Comparison of ENCODE assay signal across 9 mouse cellular contexts in the genomic region with DNA sequence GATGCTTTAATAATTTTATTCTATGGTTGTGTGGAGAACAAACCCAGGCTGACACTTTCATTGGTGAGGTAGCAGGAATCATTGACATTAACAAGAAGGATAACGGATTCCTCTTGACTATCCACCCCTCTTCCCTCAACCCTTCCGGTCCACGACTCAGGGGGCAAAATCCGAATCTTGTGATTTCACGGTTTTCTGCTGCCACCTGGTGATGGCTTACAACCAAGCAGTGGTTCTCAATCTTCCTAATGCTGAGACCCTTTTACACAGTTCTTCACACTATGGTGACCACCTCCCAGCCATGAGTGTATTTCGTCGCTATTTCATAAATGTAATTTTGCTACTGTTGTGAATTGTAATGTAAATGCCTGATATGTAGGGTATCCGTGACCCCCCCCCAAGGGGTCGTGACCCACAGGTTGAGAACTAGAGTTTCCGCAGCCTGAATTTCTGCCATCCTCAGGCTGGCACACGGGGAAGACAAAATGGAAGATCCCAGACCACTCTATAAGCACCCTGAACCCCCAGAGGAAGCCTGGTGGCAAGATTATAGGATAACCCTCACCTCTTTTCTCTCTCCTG. TPM values are rescaled to one million over a fixed set of nuclear protein-coding genes. Genes with fewer than 3 reads are reported as not detected.
A peak's percentile ranks its signal among the peaks of the same experiment; 100 is the strongest.
DNase-seq lines count a peak whose midpoint lies in the region; ATAC-seq lines count a peak whose summit lies in the region.
"Had no signal": no experiment of that assay in that cellular context is flagged by ENCODE, and none has a peak within 500 bp of the region (broad histone marks: within the 10 kb centered on the region; RNA-seq: fewer than 3 reads in every experiment).

No protein-coding gene starts in this region.

- no peaks in the 10 kb centered on the region for H3K9me3 ChIP-seq in hindbrain, embryonic 11.5 days (ENCODE audit: control insufficient read depth, low read length)
- no peaks in the 10 kb centered on the region for H3K9me3 ChIP-seq in hindbrain, embryonic 12.5 days (replicated peaks)

- WGBS in hindbrain, embryonic 11.5 days = 67% methylated on average over 11 of the region's 11 CpGs
- WGBS in hindbrain, embryonic 12.5 days = 67% methylated on average over 11 of the region's 11 CpGs

- no peaks in the 10 kb centered on the region for H3K4me1 ChIP-seq in hindbrain, embryonic 11.5 days (replicated peaks; ENCODE audit: control insufficient read depth, insufficient read depth, low read length)
- H3K4me1 ChIP-seq in hindbrain, embryonic 12.5 days = no peaks in the 10 kb centered on the region
- H3K4me1 ChIP-seq: limb, embryonic 13.5 days had no signal

- ATAC-seq in hindbrain, embryonic 11.5 days (ENCODE audit: low FRiP score) = no peak
- no peak for ATAC-seq in hindbrain, embryonic 12.5 days (ENCODE audit: low FRiP score)
- ATAC-seq in megakaryocyte-erythroid progenitor cell, adult 5-6 weeks (replicated peaks; ENCODE audit: low FRiP score, low TSS enrichment, poor library complexity, severe bottlenecking) = peak; percentile 59

- H3K4me2 ChIP-seq in hindbrain, embryonic 11.5 days (replicated peaks; ENCODE audit: low read depth, low read length) = no peak overlapping the region
- no peak overlapping the region for H3K4me2 ChIP-seq in hindbrain, embryonic 12.5 days (replicated peaks)

- no peaks in the 10 kb centered on the region for H3K27me3 ChIP-seq in hindbrain, embryonic 11.5 days (ENCODE audit: control insufficient read depth, insufficient read depth, low read length)
- H3K27me3 ChIP-seq in hindbrain, embryonic 12.5 days = 0 out of 2 replicates have a peak, but pooled peaks cover 3% of the 10 kb centered on the region
- H3K27me3 ChIP-seq: limb, embryonic 13.5 days had no signal

- peak; percentile 27 for DNase-seq in hindbrain, embryonic 11.5 days (ENCODE audit: low spot score)
- peak; percentile 65 for DNase-seq in CD4-positive helper T cell, adult 2 months (ENCODE audit: low read depth, low spot score)
- DNase-seq in embryo, embryonic 10.5 days (ENCODE audit: low spot score) = peak; percentile 47
- DNase-seq in right cerebral cortex, postnatal 25 days = no peak
- DNase-seq in layer of hippocampus, adult 8-10 months (ENCODE audit: low spot score in 2 of 2) = no peak
- DNase-seq in adrenal gland, postnatal 10 days = no peak

- H3K9ac ChIP-seq in hindbrain, embryonic 11.5 days (ENCODE audit: low read depth, low read length) = no peak overlapping the region
- no peak overlapping the region for H3K9ac ChIP-seq in hindbrain, embryonic 12.5 days
- H3K9ac ChIP-seq: limb, embryonic 13.5 days had no signal

- H3K4me3 ChIP-seq in hindbrain, embryonic 11.5 days (ENCODE audit: low read depth, low read length) = no peak overlapping the region
- H3K4me3 ChIP-seq in hindbrain, embryonic 12.5 days = no peak overlapping the region
- H3K4me3 ChIP-seq: limb, embryonic 13.5 days had no signal

- H3K36me3 ChIP-seq in hindbrain, embryonic 11.5 days (ENCODE audit: control insufficient read depth, insufficient read depth, low read length) = no peaks in the 10 kb centered on the region
- no peaks in the 10 kb centered on the region for H3K36me3 ChIP-seq in hindbrain, embryonic 12.5 days
- H3K36me3 ChIP-seq: limb, embryonic 13.5 days had no signal

- no peak overlapping the region for H3K27ac ChIP-seq in hindbrain, embryonic 11.5 days (ENCODE audit: low read depth, low read length)
- H3K27ac ChIP-seq in hindbrain, embryonic 12.5 days = no peak overlapping the region
- H3K27ac ChIP-seq: limb, embryonic 13.5 days had no signal

RNA-seq across cellular contexts. Expression of gene Fasl, which starts 52.7 kb away (rescaled TPM):
- polyA plus RNA-seq in hindbrain, embryonic 11.5 days (2014; fragmentation: Nextera tagmentation; extraction: Ambion mirVana) = not detected in 2 replicates
- polyA plus RNA-seq in hindbrain, embryonic 12.5 days (2016; fragmentation: Nextera tagmentation; extraction: Ambion mirVana) = 0.20 and 0.21 TPM in 2 replicates
- not detected in 2 replicates for total RNA-seq in megakaryocyte-erythroid progenitor cell, adult 5-6 weeks (2014; fragmentation: Nextera tagmentation)
- total RNA-seq in megakaryocyte-erythroid progenitor cell, adult 5-6 weeks (2017) = 3.2 TPM in 1 of 2 replicates, not detected in the other
- under 1 TPM in 2 of 4 experiments, not detected in 2; 0.21 to 0.24 TPM for total RNA-seq in layer of hippocampus, adult 8-10 months (2022)
- total RNA-seq in adrenal gland, postnatal 10 days (2021) = not detected
- polyA plus RNA-seq: limb, embryonic 13.5 days had no signal

Comparison
In these comparisons a context has a peak if more than half of its experiments do, and no peak if none do; other contexts are left out.
1. DNase-seq: peak in hindbrain, embryonic 11.5 days (single experiment), CD4-positive helper T cell, adult 2 months (single experiment) and embryo, embryonic 10.5 days (single experiment); none in right cerebral cortex, postnatal 25 days (single experiment), layer of hippocampus, adult 8-10 months (0 of 2) and adrenal gland, postnatal 10 days (single experiment).